Mouse (Mus musculus): ENCODE measurements around the gene Atf6b.

GRCm38 (mm10) chr17:34635671-34636070 is 11.3 kb upstream of the Atf6b start:
- TF ChIP-seq GATA1 (IDR thresholded peaks at IDR 0.05; ENCODE audit: low read depth, low read length), result no peak
- no peak for TF ChIP-seq TBP (IDR thresholded peaks at IDR 0.05; ENCODE audit: low read depth, low read length)
- no peak for TF ChIP-seq POLR2AphosphoS2 (IDR thresholded peaks at IDR 0.05; ENCODE audit: low read length)
- no peak for TF ChIP-seq POLR2A (IDR thresholded peaks at IDR 0.05; ENCODE audit: control insufficient read depth in 1 of 2, insufficient read depth in 1 of 2, low read depth in 1 of 2, low read length in 2 of 2, poor library complexity in 1 of 2)
- no peak for TF ChIP-seq POLR2AphosphoS5 (IDR thresholded peaks at IDR 0.05; ENCODE audit: borderline replicate concordance, low read depth, low read length)
- TF ChIP-seq RAD21 (IDR thresholded peaks at IDR 0.05; ENCODE audit: low read depth, low read length), result no peak
- no peak for TF ChIP-seq CTCF (IDR thresholded peaks at IDR 0.05 in 2 of 3, conservative IDR thresholded peaks at IDR 0.05 in 1 of 3; ENCODE audit: control insufficient read depth in 1 of 3, insufficient read depth in 1 of 3, low read depth in 2 of 3, low read length in 3 of 3, poor library complexity in 1 of 3, severe bottlenecking in 1 of 3)
- TF ChIP-seq MEF2A (IDR thresholded peaks at IDR 0.05; ENCODE audit: extremely low read depth, insufficient replicate concordance, low read depth, low read length, poor library complexity, severe bottlenecking), result no peak
- TF ChIP-seq E2F4 (IDR thresholded peaks at IDR 0.05; ENCODE audit: borderline replicate concordance, low read depth, low read length), result no peak

All from MEL (cell line).